Mouse (Mus musculus): ENCODE results near the gene Tnfaip2. TPM values are rescaled to one million over a fixed set of nuclear protein-coding genes. Genes with fewer than 3 reads are reported as not detected.

Tnfaip2 gene
- polyA plus RNA-seq (2012; rRNA removed) (9.3 and 10.2 TPM in 2 replicates), polyA plus RNA-seq (2014; fragmentation: Nextera tagmentation; extraction: Ambion mirVana) (10.0 and 11.4 TPM in 2 replicates)

DNA sequence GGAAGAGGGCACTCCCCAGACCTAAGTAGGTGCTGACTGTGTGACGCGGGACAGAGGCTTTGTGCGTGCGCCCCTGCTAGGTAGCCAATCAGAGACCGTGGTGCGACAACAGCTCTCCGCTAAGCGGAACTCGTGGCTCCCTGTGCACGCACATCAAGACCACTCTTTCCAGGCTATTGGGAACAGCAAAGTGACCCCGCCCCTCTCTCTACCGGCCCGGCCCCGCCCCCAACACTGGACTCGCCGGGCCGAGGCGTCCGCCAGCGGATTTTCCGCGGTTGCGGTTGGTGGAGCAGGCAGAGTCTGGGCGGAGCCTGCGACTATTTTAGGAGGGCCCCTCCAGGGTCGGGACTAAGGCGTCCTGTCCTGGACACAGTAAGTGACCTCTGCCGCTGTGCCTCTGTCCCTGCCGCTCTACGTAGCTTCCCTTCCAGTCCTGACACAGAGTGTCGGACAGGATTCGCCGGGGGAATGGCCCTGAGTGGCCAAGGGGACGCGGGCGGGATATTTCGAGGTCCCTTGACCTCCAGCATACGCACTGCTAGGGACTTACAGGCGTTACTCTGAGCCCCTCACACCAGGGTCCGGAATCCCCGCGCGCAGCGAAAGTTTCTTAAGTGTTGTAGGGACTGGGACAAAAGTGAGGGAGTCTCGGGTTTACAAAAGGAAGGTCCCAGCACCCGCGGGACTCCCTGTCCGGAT is at the start of gene Tnfaip2:
Gene Tnfaip2, plus strand, starts transcription at position 161 of the 702 bp plus-strand sequence.
- Histone ChIP-seq H3K9ac (ENCODE audit: low read depth, low read length, severe bottlenecking) (0 out of 2 replicates have a peak within 1 kb of the TSS, but pooled peaks have one; percentile 17), H3K4me1 (ENCODE audit: control insufficient read depth, insufficient read depth, low read length) (peaks cover 16% of the 10 kb centered on the region), H3K36me3 (ENCODE audit: control insufficient read depth, insufficient read depth, low read length) (no peaks in the 10 kb centered on the region), H3K27ac (replicated peaks; ENCODE audit: low read depth, low read length) (no peak within 1 kb of the TSS), H3K27me3 (ENCODE audit: control insufficient read depth, insufficient read depth, low read length) (peaks cover 74% of the 10 kb centered on the region), H3K4me2 (replicated peaks; ENCODE audit: low read depth, low read length, severe bottlenecking) (peak within 1 kb of the TSS; percentile 70), H3K4me3 (replicated peaks; ENCODE audit: low read length) (peak within 1 kb of the TSS; percentile 39), H3K9me3 (ENCODE audit: control insufficient read depth, low read length) (no peaks in the 10 kb centered on the region)
- peak; percentile 66 for DNase-seq (ENCODE audit: low spot score)
- WGBS = 2% methylated on average over 46 of the region's 48 CpGs
- no peak for TF ChIP-seq POLR2A (IDR thresholded peaks at IDR 0.05; ENCODE audit: borderline replicate concordance, extremely low read depth, insufficient read depth, insufficient read length)
- peak; percentile 75 for ATAC-seq (ENCODE audit: low FRiP score, low read depth)

DNA sequence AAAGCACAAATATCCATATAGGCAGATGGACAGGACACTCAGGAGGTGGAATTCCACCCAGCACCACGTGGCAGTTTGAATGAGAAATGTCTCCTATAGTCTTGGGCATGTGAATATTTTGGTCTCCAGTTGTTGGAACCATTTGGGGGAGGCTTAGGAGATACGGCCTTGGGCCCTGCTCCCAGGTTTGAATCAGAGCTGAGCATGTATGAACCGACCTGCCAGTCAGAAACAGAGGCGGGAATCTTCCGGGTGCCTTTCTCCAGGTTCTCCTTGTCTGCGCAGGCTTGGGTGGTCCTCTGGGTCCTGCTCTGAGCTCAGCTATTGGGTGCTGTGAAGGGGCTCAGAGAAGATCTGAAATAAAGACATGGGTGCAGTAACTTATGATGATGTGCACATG is 48.3 kb upstream of the Tnfaip2 start:
- no peak for ATAC-seq (ENCODE audit: low FRiP score, low read depth)
- H3K4me2 ChIP-seq (replicated peaks; ENCODE audit: low read depth, low read length, severe bottlenecking) = no peak overlapping the region
- H3K27ac ChIP-seq (replicated peaks; ENCODE audit: low read depth, low read length) = no peak overlapping the region
- TF ChIP-seq POLR2A (IDR thresholded peaks at IDR 0.05; ENCODE audit: borderline replicate concordance, extremely low read depth, insufficient read depth, insufficient read length) = no peak
- no peaks in the 10 kb centered on the region for H3K36me3 ChIP-seq (ENCODE audit: control insufficient read depth, insufficient read depth, low read length)
- H3K4me1 ChIP-seq (ENCODE audit: control insufficient read depth, insufficient read depth, low read length) = no peaks in the 10 kb centered on the region
- no peaks in the 10 kb centered on the region for H3K9me3 ChIP-seq (ENCODE audit: control insufficient read depth, low read length)
- DNase-seq (ENCODE audit: low spot score) = no peak
- no peak overlapping the region for H3K9ac ChIP-seq (ENCODE audit: low read depth, low read length, severe bottlenecking)
- H3K27me3 ChIP-seq (ENCODE audit: control insufficient read depth, insufficient read depth, low read length) = no peaks in the 10 kb centered on the region
- 80% methylated on average over 6 of the region's 6 CpGs for WGBS
- no peak overlapping the region for H3K4me3 ChIP-seq (replicated peaks; ENCODE audit: low read length)

DNA sequence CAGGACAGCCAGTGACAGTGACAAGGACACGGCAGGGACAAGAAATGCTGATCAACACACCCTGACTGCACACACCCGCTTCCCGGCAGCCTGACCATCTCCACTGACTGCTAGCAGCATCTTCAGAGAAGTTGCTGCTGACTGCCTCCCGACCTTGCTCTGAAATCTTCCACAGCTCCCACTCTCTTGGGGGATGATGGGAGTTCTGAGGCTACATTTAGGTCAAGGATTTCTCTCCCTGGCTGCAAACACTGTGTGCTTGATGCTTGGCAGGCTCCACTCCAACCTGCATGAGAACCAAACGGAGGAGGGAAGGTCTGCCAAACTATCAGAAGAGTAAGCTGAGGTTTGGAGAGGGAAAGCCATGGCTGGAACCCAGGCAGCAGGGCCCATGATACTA is 45.3 kb upstream of the Tnfaip2 start:
- no peak for TF ChIP-seq POLR2A (IDR thresholded peaks at IDR 0.05; ENCODE audit: borderline replicate concordance, extremely low read depth, insufficient read depth, insufficient read length)
- ATAC-seq (ENCODE audit: low FRiP score, low read depth) (no peak), DNase-seq (ENCODE audit: low spot score) (no peak)
- no peaks in the 10 kb centered on the region; the same call in 1 of the 2 replicates for H3K27me3 ChIP-seq (ENCODE audit: control insufficient read depth, insufficient read depth, low read length)
- no peaks in the 10 kb centered on the region for H3K36me3 ChIP-seq (ENCODE audit: control insufficient read depth, insufficient read depth, low read length)
- WGBS = 73% methylated on average over 5 of the region's 5 CpGs
- no peaks in the 10 kb centered on the region for H3K9me3 ChIP-seq (ENCODE audit: control insufficient read depth, low read length)
- no peak overlapping the region for H3K4me2 ChIP-seq (replicated peaks; ENCODE audit: low read depth, low read length, severe bottlenecking)
- no peak overlapping the region for H3K4me3 ChIP-seq (replicated peaks; ENCODE audit: low read length)
- H3K27ac ChIP-seq (replicated peaks; ENCODE audit: low read depth, low read length) = no peak overlapping the region
- no peaks in the 10 kb centered on the region for H3K4me1 ChIP-seq (ENCODE audit: control insufficient read depth, insufficient read depth, low read length)
- H3K9ac ChIP-seq (ENCODE audit: low read depth, low read length, severe bottlenecking) = no peak overlapping the region

DNA sequence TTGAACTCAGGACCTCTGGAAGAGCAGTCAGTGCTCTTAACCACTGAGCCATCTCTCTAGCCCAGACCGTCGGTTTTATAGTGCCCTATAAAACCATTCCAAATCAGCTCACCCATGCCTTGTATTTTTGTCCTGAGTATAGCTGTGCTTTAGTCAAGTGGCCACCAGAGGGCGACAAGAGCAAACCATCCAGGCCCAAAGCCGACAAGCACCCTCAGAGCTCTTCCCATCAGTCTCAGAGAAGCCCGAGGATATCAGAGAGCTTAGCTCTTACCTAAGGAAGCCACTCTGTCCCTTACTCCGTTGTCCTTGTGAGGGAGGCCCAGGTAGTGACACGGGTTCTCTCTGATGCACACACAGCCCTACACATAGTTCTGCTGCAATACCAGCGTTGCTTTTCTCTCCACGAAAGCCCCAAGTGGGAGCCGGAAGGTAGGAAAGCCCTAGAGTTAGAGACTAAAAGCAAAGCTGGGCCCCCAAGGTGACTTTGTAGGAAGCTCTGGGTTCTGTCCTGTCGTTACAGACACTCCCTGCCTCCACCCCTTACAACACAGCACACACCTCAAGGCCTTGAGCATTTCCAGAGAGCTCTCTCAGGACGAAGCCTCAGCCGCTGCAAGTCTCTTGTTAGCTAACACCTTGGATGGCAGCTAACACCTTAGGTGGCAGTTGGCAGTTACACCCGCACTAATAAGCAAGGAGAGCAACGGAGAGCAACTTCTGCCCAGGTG is 40.6 kb upstream of the Tnfaip2 start:
- TF ChIP-seq POLR2A (IDR thresholded peaks at IDR 0.05; ENCODE audit: borderline replicate concordance, extremely low read depth, insufficient read depth, insufficient read length) = no peak
- H3K4me1 ChIP-seq (ENCODE audit: control insufficient read depth, insufficient read depth, low read length) = peaks cover 1% of the 10 kb centered on the region
- WGBS = 16% methylated on average over 15 of the region's 15 CpGs
- no peaks in the 10 kb centered on the region for H3K36me3 ChIP-seq (ENCODE audit: control insufficient read depth, insufficient read depth, low read length)
- H3K4me2 ChIP-seq (replicated peaks; ENCODE audit: low read depth, low read length, severe bottlenecking) = no peak overlapping the region
- H3K27ac ChIP-seq (replicated peaks; ENCODE audit: low read depth, low read length) = no peak overlapping the region
- ATAC-seq (ENCODE audit: low FRiP score, low read depth) (peak; percentile 68), DNase-seq (ENCODE audit: low spot score) (peak; percentile 89)
- peaks cover 8% of the 10 kb centered on the region for H3K27me3 ChIP-seq (ENCODE audit: control insufficient read depth, insufficient read depth, low read length)
- H3K9ac ChIP-seq (ENCODE audit: low read depth, low read length, severe bottlenecking) = no peak overlapping the region
- no peak overlapping the region for H3K4me3 ChIP-seq (replicated peaks; ENCODE audit: low read length)
- no peaks in the 10 kb centered on the region for H3K9me3 ChIP-seq (ENCODE audit: control insufficient read depth, low read length)

DNA sequence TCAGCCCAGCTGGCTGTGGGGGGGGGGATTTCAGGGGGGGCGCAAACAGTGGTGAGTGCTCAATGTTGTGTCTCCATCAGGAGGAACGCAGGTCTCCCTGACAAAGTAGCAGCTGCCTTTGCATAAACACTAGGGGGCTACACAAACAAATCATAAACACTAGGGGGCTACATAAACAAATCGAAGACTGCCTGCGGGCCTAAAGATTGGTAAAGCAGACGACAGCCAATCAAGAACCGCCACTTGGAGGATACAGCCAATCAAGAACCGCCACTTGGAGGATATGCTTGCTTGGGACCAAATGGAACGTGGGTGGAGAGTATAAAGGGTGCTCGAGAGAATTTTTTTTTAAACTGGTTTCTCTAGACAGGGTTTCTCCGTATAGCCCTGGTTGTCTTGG is 37.4 kb upstream of the Tnfaip2 start:
- Histone ChIP-seq H3K4me1 (ENCODE audit: control insufficient read depth, insufficient read depth, low read length) (peaks cover 5% of the 10 kb centered on the region), H3K4me2 (replicated peaks; ENCODE audit: low read depth, low read length, severe bottlenecking) (no peak overlapping the region), H3K27ac (replicated peaks; ENCODE audit: low read depth, low read length) (no peak overlapping the region), H3K36me3 (ENCODE audit: control insufficient read depth, insufficient read depth, low read length) (no peaks in the 10 kb centered on the region), H3K4me3 (replicated peaks; ENCODE audit: low read length) (no peak overlapping the region), H3K9ac (ENCODE audit: low read depth, low read length, severe bottlenecking) (no peak overlapping the region), H3K9me3 (ENCODE audit: control insufficient read depth, low read length) (no peaks in the 10 kb centered on the region), H3K27me3 (ENCODE audit: control insufficient read depth, insufficient read depth, low read length) (peaks cover 23% of the 10 kb centered on the region)
- ATAC-seq (ENCODE audit: low FRiP score, low read depth) (no peak), DNase-seq (ENCODE audit: low spot score) (no peak)
- no peak for TF ChIP-seq POLR2A (IDR thresholded peaks at IDR 0.05; ENCODE audit: borderline replicate concordance, extremely low read depth, insufficient read depth, insufficient read length)
- 52% methylated on average over 10 of the region's 10 CpGs for WGBS
